Mouse (Mus musculus): ENCODE results near the gene Trim71. TPM values are rescaled to one million over a fixed set of nuclear protein-coding genes. Genes with fewer than 3 reads are reported as not detected.

Trim71 gene
- total RNA-seq, 1 experiment: 141 TPM

- in situ Hi-C loops (cut with MboI; ENCODE audit: low sequenced_read_pairs in 2 of 2, unreplicated experiment in 2 of 2): no loop called here
Observed at GRCm38 (mm10) chr9:114568682-114569474, 4.7 kb upstream of the Trim71 start.

DNA sequence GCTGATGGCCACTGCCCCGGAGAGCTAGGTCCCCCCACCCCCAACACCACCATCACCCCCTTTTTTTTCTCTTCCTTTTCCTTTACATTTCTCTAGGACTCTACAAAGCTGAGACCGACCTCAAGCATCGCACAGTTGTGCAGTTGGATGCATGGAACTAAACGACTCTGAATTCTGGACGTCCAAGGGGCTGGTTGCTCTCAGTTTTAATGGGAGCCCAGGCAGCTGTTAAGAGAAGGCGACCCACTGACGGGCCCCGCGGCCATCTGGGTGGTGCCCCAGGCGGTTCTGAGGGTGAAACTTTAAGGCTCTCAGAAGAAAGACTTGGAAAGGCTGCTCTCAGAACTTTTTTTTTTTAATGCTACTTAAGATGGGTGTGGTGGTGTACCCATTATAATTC is 498 bp upstream of the Trim71 start:
- no peak for DNase-seq (ENCODE audit: low read depth, low spot score)
- no peaks in the 10 kb centered on the region for H3K9me3 ChIP-seq (ENCODE audit: control insufficient read depth, insufficient read depth, low read depth, low read length)
- H3K36me3 ChIP-seq (ENCODE audit: control insufficient read depth, insufficient read depth, low read length, poor library complexity, severe bottlenecking): peaks cover 26% of the 10 kb centered on the region
- peak overlapping the region; percentile 91 to 99 for H3K4me3 ChIP-seq (ENCODE audit: insufficient read depth in 1 of 2, low read depth in 1 of 2, low read length in 2 of 2, poor library complexity in 1 of 2, severe bottlenecking in 1 of 2)
- in situ Hi-C loops (cut with MboI; ENCODE audit: low sequenced_read_pairs in 2 of 2, unreplicated experiment in 2 of 2): no loop called here
- peaks cover 2 to 5% of the 10 kb centered on the region in 2 experiments for H3K4me1 ChIP-seq (ENCODE audit: control insufficient read depth in 2 of 2, insufficient read depth in 2 of 2, low read length in 2 of 2, poor library complexity in 1 of 2)
- no peak for TF ChIP-seq MAFK (IDR thresholded peaks at IDR 0.05; ENCODE audit: insufficient read depth, low read depth, low read length)
- TF ChIP-seq ZC3H11A (IDR thresholded peaks at IDR 0.05; ENCODE audit: borderline replicate concordance, low read depth, low read length): no peak
- TF ChIP-seq HCFC1 (IDR thresholded peaks at IDR 0.05; ENCODE audit: borderline replicate concordance, insufficient read depth, low read length): no peak
- no peak for TF ChIP-seq ZNF384 (IDR thresholded peaks at IDR 0.05; ENCODE audit: low read depth, low read length)
- no peak for TF ChIP-seq CHD2 (IDR thresholded peaks at IDR 0.05; ENCODE audit: low read depth, low read length)
- peak overlapping the region; percentile 52 for H3K9ac ChIP-seq (ENCODE audit: insufficient read depth, low read depth, low read length, poor library complexity, severe bottlenecking)
- peak overlapping the region; percentile 100 for H3K27ac ChIP-seq (ENCODE audit: insufficient read depth, low read depth, low read length, poor library complexity, severe bottlenecking)

More at GRCm38 (mm10) chr9:114568682-114569474, 4.7 kb upstream of the Trim71 start:
- peak overlapping the region; percentile 82; the same call in 1 of the 2 replicates for H3K27ac ChIP-seq (ENCODE audit: insufficient read depth, low read depth, low read length, poor library complexity, severe bottlenecking)
- H3K9me3 ChIP-seq (ENCODE audit: control insufficient read depth, insufficient read depth, low read depth, low read length): no peaks in the 10 kb centered on the region
- H3K9ac ChIP-seq (ENCODE audit: insufficient read depth, low read depth, low read length, poor library complexity, severe bottlenecking): peak overlapping the region; percentile 8; the same call in 1 of the 2 replicates
- no peak for DNase-seq (ENCODE audit: low read depth, low spot score)
- TF ChIP-seq ZNF384 (IDR thresholded peaks at IDR 0.05; ENCODE audit: low read depth, low read length) (peak; percentile 46), MAFK (IDR thresholded peaks at IDR 0.05; ENCODE audit: insufficient read depth, low read depth, low read length) (no peak), HCFC1 (IDR thresholded peaks at IDR 0.05; ENCODE audit: borderline replicate concordance, insufficient read depth, low read length) (no peak), CHD2 (IDR thresholded peaks at IDR 0.05; ENCODE audit: low read depth, low read length) (peak; percentile 65; the same call in 1 of the 2 replicates)
- H3K4me1 ChIP-seq (ENCODE audit: control insufficient read depth in 2 of 2, insufficient read depth in 2 of 2, low read length in 2 of 2, poor library complexity in 1 of 2): peaks cover 6 to 13% of the 10 kb centered on the region in 2 experiments
- H3K36me3 ChIP-seq (ENCODE audit: control insufficient read depth, insufficient read depth, low read length, poor library complexity, severe bottlenecking): no peaks in the 10 kb centered on the region
- H3K4me3 ChIP-seq (ENCODE audit: insufficient read depth in 1 of 2, low read depth in 1 of 2, low read length in 2 of 2, poor library complexity in 1 of 2, severe bottlenecking in 1 of 2): no peak overlapping the region; a peak in 1 of 4 replicates

DNA sequence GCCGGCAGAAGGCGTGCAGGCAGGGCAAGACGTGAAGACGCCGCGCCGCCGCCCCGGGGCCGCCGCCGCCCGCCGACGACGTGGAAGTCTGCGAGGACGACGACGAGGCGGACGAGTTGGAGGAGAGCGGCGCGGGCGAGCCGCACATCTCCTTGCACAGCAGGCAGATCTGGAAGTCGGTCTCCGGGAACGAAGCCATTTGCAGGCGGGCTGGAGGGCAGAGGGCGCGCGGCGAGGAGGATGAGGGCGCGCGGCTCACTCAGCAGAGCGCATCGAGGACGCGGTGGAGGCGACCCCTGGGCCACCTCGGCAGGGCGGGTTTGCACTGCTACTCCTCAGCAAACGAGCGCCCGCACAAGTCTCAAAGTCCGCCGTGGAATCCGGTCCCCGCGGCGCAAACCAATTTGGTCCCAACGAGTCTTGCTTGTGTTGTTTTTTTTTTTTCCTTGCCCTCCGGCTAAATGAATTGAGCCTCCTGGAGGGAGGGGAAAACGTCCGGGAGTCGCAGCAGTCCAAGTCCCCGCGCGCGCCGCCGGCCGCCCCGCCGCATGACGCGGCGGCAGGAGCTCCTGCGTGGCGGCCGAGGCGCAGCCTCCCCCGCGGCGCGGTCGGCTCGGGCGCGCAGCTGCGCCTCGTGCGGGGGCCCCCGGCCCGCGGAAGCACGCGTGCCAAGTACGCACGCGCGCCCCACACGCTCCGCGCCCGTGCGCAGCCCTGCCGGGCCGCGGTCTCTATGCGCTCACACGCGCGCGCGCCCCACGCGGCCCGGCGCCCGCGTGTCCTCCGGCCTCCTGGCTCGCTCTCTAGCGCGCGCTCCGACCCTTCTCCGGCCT is 1.0 kb downstream of the Trim71 start:
- in situ Hi-C loops (cut with MboI; ENCODE audit: low sequenced_read_pairs in 2 of 2, unreplicated experiment in 2 of 2): no loop called here
- Histone ChIP-seq H3K9me3 (ENCODE audit: control insufficient read depth, insufficient read depth, low read depth, low read length) (no peaks in the 10 kb centered on the region), H3K27ac (ENCODE audit: insufficient read depth, low read depth, low read length, poor library complexity, severe bottlenecking) (peak overlapping the region; percentile 100), H3K4me3 (ENCODE audit: insufficient read depth in 1 of 2, low read depth in 1 of 2, low read length in 2 of 2, poor library complexity in 1 of 2, severe bottlenecking in 1 of 2) (peak overlapping the region; percentile 91 to 99), H3K36me3 (ENCODE audit: control insufficient read depth, insufficient read depth, low read length, poor library complexity, severe bottlenecking) (peaks cover 29% of the 10 kb centered on the region), H3K9ac (ENCODE audit: insufficient read depth, low read depth, low read length, poor library complexity, severe bottlenecking) (peak overlapping the region; percentile 99), H3K4me1 (ENCODE audit: control insufficient read depth in 2 of 2, insufficient read depth in 2 of 2, low read length in 2 of 2, poor library complexity in 1 of 2) (peaks cover 2 to 5% of the 10 kb centered on the region in 2 experiments)
- no peak for TF ChIP-seq MAFK (IDR thresholded peaks at IDR 0.05; ENCODE audit: insufficient read depth, low read depth, low read length)
- TF ChIP-seq ZNF384 (IDR thresholded peaks at IDR 0.05; ENCODE audit: low read depth, low read length): peak; percentile 86
- TF ChIP-seq ZC3H11A (IDR thresholded peaks at IDR 0.05; ENCODE audit: borderline replicate concordance, low read depth, low read length): no peak
- TF ChIP-seq HCFC1 (IDR thresholded peaks at IDR 0.05; ENCODE audit: borderline replicate concordance, insufficient read depth, low read length): no peak
- DNase-seq (ENCODE audit: low read depth, low spot score): no peak

- peak overlapping the region; percentile 100 for H3K27ac ChIP-seq (ENCODE audit: insufficient read depth, low read depth, low read length, poor library complexity, severe bottlenecking)
- TF ChIP-seq ZNF384 (IDR thresholded peaks at IDR 0.05; ENCODE audit: low read depth, low read length) (no peak), CHD2 (IDR thresholded peaks at IDR 0.05; ENCODE audit: low read depth, low read length) (no peak), MAFK (IDR thresholded peaks at IDR 0.05; ENCODE audit: insufficient read depth, low read depth, low read length) (no peak), ZC3H11A (IDR thresholded peaks at IDR 0.05; ENCODE audit: borderline replicate concordance, low read depth, low read length) (no peak), HCFC1 (IDR thresholded peaks at IDR 0.05; ENCODE audit: borderline replicate concordance, insufficient read depth, low read length) (no peak)
- in situ Hi-C loops (cut with MboI; ENCODE audit: low sequenced_read_pairs in 2 of 2, unreplicated experiment in 2 of 2): no loop called here
- peaks cover 29% of the 10 kb centered on the region for H3K36me3 ChIP-seq (ENCODE audit: control insufficient read depth, insufficient read depth, low read length, poor library complexity, severe bottlenecking)
- peak overlapping the region; percentile 99 for H3K9ac ChIP-seq (ENCODE audit: insufficient read depth, low read depth, low read length, poor library complexity, severe bottlenecking)
- no peak for DNase-seq (ENCODE audit: low read depth, low spot score)
- peaks cover 5% of the 10 kb centered on the region in 2 experiments for H3K4me1 ChIP-seq (ENCODE audit: control insufficient read depth in 2 of 2, insufficient read depth in 2 of 2, low read length in 2 of 2, poor library complexity in 1 of 2)
- H3K9me3 ChIP-seq (ENCODE audit: control insufficient read depth, insufficient read depth, low read depth, low read length): no peaks in the 10 kb centered on the region
- H3K4me3 ChIP-seq (ENCODE audit: insufficient read depth in 1 of 2, low read depth in 1 of 2, low read length in 2 of 2, poor library complexity in 1 of 2, severe bottlenecking in 1 of 2): peak overlapping the region; percentile 91 to 99
Observed at GRCm38 (mm10) chr9:114562031-114562918, 1.9 kb downstream of the Trim71 start.

Data from ES-E14 (cell line).